Mouse (Mus musculus): Measurements from ENCODE around the gene Sec16a.

DNA sequence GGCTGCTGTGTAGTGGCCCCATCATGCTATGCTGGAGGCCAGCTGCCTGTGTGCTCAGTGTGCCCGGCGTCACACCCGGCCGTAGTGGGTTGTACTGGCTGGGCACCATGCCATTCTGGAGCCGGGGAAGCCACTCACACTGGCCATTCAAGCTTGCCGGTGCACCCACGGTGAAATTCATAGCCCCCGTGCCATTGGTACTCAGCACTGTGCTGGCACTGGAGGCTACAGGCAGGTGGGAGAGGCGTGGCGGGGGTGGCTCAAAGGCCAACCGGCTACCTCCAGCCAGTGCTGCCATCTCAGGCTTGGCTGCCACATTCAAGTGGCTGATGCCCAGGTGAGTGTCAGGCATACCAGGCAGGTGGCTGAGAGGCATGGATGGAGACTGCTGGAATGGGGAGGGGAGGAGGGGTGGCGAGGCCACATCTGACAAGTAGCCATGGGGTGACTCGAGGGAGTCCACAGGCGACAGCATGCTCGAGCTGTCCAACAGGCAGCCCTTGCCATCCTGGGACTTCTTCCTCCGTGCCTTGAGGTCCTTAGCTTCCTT, 15.2 kb upstream of the Sec16a start:
- TF ChIP-seq CTCF (conservative IDR thresholded peaks at IDR 0.05; ENCODE audit: low read length) (no peak), POU5F1 (IDR thresholded peaks at IDR 0.05; ENCODE audit: borderline replicate concordance, low read length) (no peak), NANOG (IDR thresholded peaks at IDR 0.05; ENCODE audit: borderline replicate concordance, low read length) (no peak)

Data from E14TG2a.4 (cell line).